Mouse (Mus musculus) stomach, postnatal 0 days (tissue): Measurements from ENCODE around the gene Slc35d3.

Source experiments
- CTCF ChIP-seq: IDR thresholded peaks from 2 replicates; pipeline ENCODE4 v1.5.1; 2016; ENCODE audit warnings: antibody characterized with exemption, low read depth, mild to moderate bottlenecking, moderate library complexity
- EP300 ChIP-seq: optimal IDR thresholded peaks from 2 replicates; pipeline ENCODE3; 2016; ENCODE audit warnings: antibody characterized with exemption

DNA sequence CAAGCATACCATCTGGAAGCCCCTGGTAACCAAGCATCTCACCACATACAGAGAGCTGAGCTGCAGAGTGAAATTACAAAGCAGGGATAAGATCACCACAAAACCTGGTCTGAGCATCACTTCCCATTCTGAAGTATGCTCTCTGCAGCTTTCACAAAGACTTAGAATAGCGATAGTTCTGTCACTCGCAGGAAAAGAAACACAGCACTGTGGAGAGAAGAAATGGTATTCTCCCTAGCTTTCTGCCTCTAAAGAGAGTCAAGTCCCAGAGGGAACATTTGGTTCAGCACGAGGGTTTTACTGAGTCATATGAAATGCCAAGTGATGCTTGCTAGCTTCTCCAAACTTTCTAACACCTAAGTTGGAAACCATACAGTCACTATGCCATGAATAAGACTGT, 38.6 kb upstream of the Slc35d3 start:
- TF ChIP-seq EP300 (no peak), CTCF (no peak)
